Mouse (Mus musculus): ENCODE results near the gene Gadd45a. TPM values are rescaled to one million over a fixed set of nuclear protein-coding genes. Genes with fewer than 3 reads are reported as not detected.
"Not testable (repeated sequence)": the region's sequence is repeated elsewhere in the genome, so short reads cannot be mapped to it uniquely, and the experiment has no call there.

Gadd45a gene
- polyA plus RNA-seq, 1 experiment from 2014 or later = 49.5 TPM

DNA sequence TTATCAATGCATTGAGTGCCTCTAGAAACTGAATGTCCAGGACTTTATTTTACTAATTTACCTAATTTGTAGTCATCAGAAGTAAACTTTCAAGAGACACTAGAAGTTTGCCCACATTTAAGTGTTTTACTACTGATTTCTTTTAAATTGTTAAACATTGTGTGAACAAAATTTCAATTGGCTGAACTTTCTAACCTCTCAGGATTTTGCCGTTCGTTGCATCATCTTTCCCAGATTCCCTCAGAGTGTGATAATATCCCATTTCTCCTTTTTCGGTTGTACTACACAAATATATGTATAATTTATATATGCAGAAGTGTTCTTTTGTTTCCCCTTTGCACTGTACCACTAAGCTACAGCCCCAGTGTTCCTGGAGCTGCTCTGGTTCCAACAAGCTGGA lies 7.3 kb downstream of the Gadd45a start:
- Histone ChIP-seq H3K36me3 (replicated peaks; ENCODE audit: insufficient read depth, low read length) (0 out of 2 replicates have a peak, but pooled peaks cover 2% of the 10 kb centered on the region), H3K9me3 (ENCODE audit: low read length) (no peaks in the 10 kb centered on the region)
- ATAC-seq = no peak

GRCm38 (mm10) chr6:67029312-67029950 lies 7.8 kb downstream of the Gadd45a start:
- Histone ChIP-seq H3K36me3 (replicated peaks; ENCODE audit: insufficient read depth, low read length) (0 out of 2 replicates have a peak, but pooled peaks cover 2% of the 10 kb centered on the region), H3K4me3 (ENCODE audit: low read depth, low read length) (no peak overlapping the region), H3K9ac (replicated peaks) (no peak overlapping the region), H3K4me1 (ENCODE audit: insufficient read depth) (peaks cover 19% of the 10 kb centered on the region), H3K27ac (ENCODE audit: low read depth) (no peak overlapping the region), H3K4me2 (ENCODE audit: low read depth, low read length) (no peak overlapping the region), H3K9me3 (ENCODE audit: low read length) (no peaks in the 10 kb centered on the region), H3K27me3 (ENCODE audit: insufficient read depth, low read length) (no peaks in the 10 kb centered on the region)
- DNase-seq (no peak), ATAC-seq (no peak)
- no peak for TF ChIP-seq EP300 (IDR thresholded peaks at IDR 0.05; ENCODE audit: low read depth)
- TF ChIP-seq CTCF (IDR thresholded peaks at IDR 0.05; ENCODE audit: low read depth) = no peak
- 49% methylated on average over 5 of the region's 5 CpGs for WGBS (ENCODE audit: insufficient replicate concordance)

More for the DNA sequence above, 7.3 kb downstream of the Gadd45a start:
- Histone ChIP-seq H3K4me1 (ENCODE audit: insufficient read depth) (peaks cover 23% of the 10 kb centered on the region), H3K4me2 (ENCODE audit: low read depth, low read length) (no peak overlapping the region), H3K27ac (ENCODE audit: low read depth) (no peak overlapping the region), H3K4me3 (ENCODE audit: low read depth, low read length) (no peak overlapping the region), H3K27me3 (ENCODE audit: insufficient read depth, low read length) (no peaks in the 10 kb centered on the region), H3K9ac (replicated peaks) (no peak overlapping the region)
- WGBS (ENCODE audit: insufficient replicate concordance) = 47% methylated on average over 3 of the region's 3 CpGs
- TF ChIP-seq EP300 (IDR thresholded peaks at IDR 0.05; ENCODE audit: low read depth) (no peak), CTCF (IDR thresholded peaks at IDR 0.05; ENCODE audit: low read depth) (no peak)
- no peak for DNase-seq

- Histone ChIP-seq H3K27ac (ENCODE audit: low read depth) (0 out of 2 replicates have a peak overlapping the region, but pooled peaks have one; percentile 44), H3K4me3 (ENCODE audit: low read depth, low read length) (no peak overlapping the region), H3K4me1 (ENCODE audit: insufficient read depth) (peaks cover 12% of the 10 kb centered on the region), H3K4me2 (ENCODE audit: low read depth, low read length) (no peak overlapping the region), H3K9me3 (ENCODE audit: low read length) (no peaks in the 10 kb centered on the region), H3K36me3 (replicated peaks; ENCODE audit: insufficient read depth, low read length) (no peaks in the 10 kb centered on the region), H3K27me3 (ENCODE audit: insufficient read depth, low read length) (no peaks in the 10 kb centered on the region), H3K9ac (replicated peaks) (no peak overlapping the region)
- peak; percentile 60 for ATAC-seq
- TF ChIP-seq CTCF (IDR thresholded peaks at IDR 0.05; ENCODE audit: low read depth) (no peak), EP300 (IDR thresholded peaks at IDR 0.05; ENCODE audit: low read depth) (0 out of 2 replicates have a peak, but pooled peaks have one; percentile 17)
- 51% methylated on average over 9 of the region's 9 CpGs for WGBS (ENCODE audit: insufficient replicate concordance)
- DNase-seq = peak; percentile 51
Measured at GRCm38 (mm10) chr6:67027438-67028142, 9.7 kb downstream of the Gadd45a start.

DNA sequence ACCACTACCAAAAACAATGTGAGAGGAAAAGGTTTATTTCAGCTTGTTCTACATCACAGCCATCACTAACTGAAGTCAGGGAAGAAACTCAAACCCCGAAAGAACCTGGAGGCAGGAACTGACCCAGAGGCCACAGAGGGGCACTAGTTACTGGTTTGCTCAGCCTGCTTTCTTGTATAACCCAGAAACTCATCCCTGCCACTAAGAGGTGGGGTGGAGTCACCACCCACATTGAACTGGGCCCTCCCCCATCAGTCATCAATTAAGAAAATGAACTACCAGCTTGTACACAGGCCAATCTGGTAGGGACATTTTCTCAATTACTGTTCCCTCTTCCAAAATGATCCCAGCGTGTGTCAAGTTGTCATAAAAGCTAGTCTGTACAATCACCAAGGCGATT lies 10.6 kb downstream of the Gadd45a start:
- H3K27ac ChIP-seq (ENCODE audit: low read depth) = no peak overlapping the region
- peaks cover 12% of the 10 kb centered on the region for H3K4me1 ChIP-seq (ENCODE audit: insufficient read depth)
- H3K4me2 ChIP-seq (ENCODE audit: low read depth, low read length) = no peak overlapping the region
- TF ChIP-seq EP300 (IDR thresholded peaks at IDR 0.05; ENCODE audit: low read depth) = no peak
- TF ChIP-seq CTCF (IDR thresholded peaks at IDR 0.05; ENCODE audit: low read depth) = no peak
- 80% methylated on average over 3 of the region's 3 CpGs for WGBS (ENCODE audit: insufficient replicate concordance)
- H3K9me3 ChIP-seq (ENCODE audit: low read length) = no peaks in the 10 kb centered on the region
- ATAC-seq = no peak
- no peaks in the 10 kb centered on the region for H3K36me3 ChIP-seq (replicated peaks; ENCODE audit: insufficient read depth, low read length)
- DNase-seq = no peak
- no peaks in the 10 kb centered on the region for H3K27me3 ChIP-seq (ENCODE audit: insufficient read depth, low read length)
- H3K4me3 ChIP-seq (ENCODE audit: low read depth, low read length) = no peak overlapping the region
- H3K9ac ChIP-seq (replicated peaks) = no peak overlapping the region

DNA sequence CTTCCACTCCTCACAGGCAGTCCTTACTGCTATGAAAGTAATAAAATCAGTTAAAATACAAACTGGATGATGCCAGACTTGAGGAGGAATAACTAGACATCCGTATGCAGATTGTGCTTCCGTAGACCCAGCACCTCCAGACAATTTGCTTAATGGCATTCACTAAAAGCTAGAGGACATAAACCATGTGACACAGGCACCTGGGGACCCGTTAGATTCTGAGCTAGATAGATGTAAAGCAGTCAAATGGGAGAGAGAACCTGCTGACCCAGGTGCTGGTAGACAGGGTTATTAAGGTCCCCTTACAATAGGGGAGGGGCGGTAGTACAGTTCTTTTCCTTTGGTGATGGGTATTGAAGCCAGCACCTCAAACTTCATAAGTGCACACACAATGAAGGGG lies 13.5 kb downstream of the Gadd45a start:
- no peak for ATAC-seq
- Histone ChIP-seq H3K9ac (replicated peaks) (no peak overlapping the region), H3K4me3 (ENCODE audit: low read depth, low read length) (no peak overlapping the region), H3K27ac (ENCODE audit: low read depth) (no peak overlapping the region), H3K4me1 (ENCODE audit: insufficient read depth) (peaks cover 7% of the 10 kb centered on the region), H3K27me3 (ENCODE audit: insufficient read depth, low read length) (no peaks in the 10 kb centered on the region), H3K4me2 (ENCODE audit: low read depth, low read length) (no peak overlapping the region), H3K36me3 (replicated peaks; ENCODE audit: insufficient read depth, low read length) (no peaks in the 10 kb centered on the region), H3K9me3 (ENCODE audit: low read length) (no peaks in the 10 kb centered on the region)
- DNase-seq = no peak
- WGBS (ENCODE audit: insufficient replicate concordance) = 83% methylated on average over 4 of the region's 4 CpGs
- no peak for TF ChIP-seq EP300 (IDR thresholded peaks at IDR 0.05; ENCODE audit: low read depth)
- TF ChIP-seq CTCF (IDR thresholded peaks at IDR 0.05; ENCODE audit: low read depth) = no peak

GRCm38 (mm10) chr6:67021308-67021707 lies 15.9 kb downstream of the Gadd45a start:
- Histone ChIP-seq H3K36me3 (replicated peaks; ENCODE audit: insufficient read depth, low read length) (peaks cover 6% of the 10 kb centered on the region; the same call in 1 of the 2 replicates), H3K4me1 (ENCODE audit: insufficient read depth) (peaks cover 3% of the 10 kb centered on the region), H3K27ac (ENCODE audit: low read depth) (no peak overlapping the region), H3K4me2 (ENCODE audit: low read depth, low read length) (no peak overlapping the region), H3K9ac (replicated peaks) (no peak overlapping the region), H3K9me3 (ENCODE audit: low read length) (no peaks in the 10 kb centered on the region), H3K27me3 (ENCODE audit: insufficient read depth, low read length) (no peaks in the 10 kb centered on the region), H3K4me3 (ENCODE audit: low read depth, low read length) (no peak overlapping the region)
- TF ChIP-seq EP300 (IDR thresholded peaks at IDR 0.05; ENCODE audit: low read depth) (no peak), CTCF (IDR thresholded peaks at IDR 0.05; ENCODE audit: low read depth) (no peak)
- no peak for DNase-seq
- no peak for ATAC-seq
- WGBS (ENCODE audit: insufficient replicate concordance) = 84% methylated on average over 5 of the region's 5 CpGs

DNA sequence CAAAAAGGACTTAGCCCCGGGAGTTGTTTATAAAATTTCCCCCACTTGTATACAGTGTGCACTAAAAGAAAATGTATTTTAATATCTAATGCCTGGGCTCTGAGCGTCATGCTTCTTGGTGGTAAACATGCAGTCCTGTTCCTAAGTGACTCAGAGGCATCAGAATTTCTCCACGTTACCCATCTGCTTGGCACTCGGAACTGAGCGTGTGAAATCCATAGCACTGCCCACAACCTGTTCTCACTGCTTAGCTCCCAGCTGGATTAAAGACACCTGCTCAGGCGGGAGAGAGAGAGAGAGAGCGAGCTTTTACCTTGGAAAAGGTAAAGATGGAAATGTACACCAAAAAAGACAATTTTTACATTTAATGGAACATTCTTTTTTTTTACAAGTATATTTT lies 18.3 kb downstream of the Gadd45a start:
- H3K4me2 ChIP-seq (ENCODE audit: low read depth, low read length); H3K27me3 ChIP-seq (ENCODE audit: insufficient read depth, low read length); H3K9ac ChIP-seq (replicated peaks); DNase-seq; H3K27ac ChIP-seq (ENCODE audit: low read depth); H3K9me3 ChIP-seq (ENCODE audit: low read length); H3K36me3 ChIP-seq (replicated peaks; ENCODE audit: insufficient read depth, low read length); ATAC-seq; H3K4me3 ChIP-seq (ENCODE audit: low read depth, low read length): not testable (repeated sequence)
- WGBS (ENCODE audit: insufficient replicate concordance) = 90% methylated on average over 7 of the region's 7 CpGs
- H3K4me1 ChIP-seq (ENCODE audit: insufficient read depth) = peaks cover 26% of the 10 kb centered on the region
